Mouse (Mus musculus) embryonic fibroblast, embryonic 13.5 days (primary cell): ENCODE measurements at regions not wholly inside any gene's neighbourhood (a gene's known extent, or its start where the extent isn't known, plus 50 kb on each side); places are given as distances from the start of the nearest gene placed in this dataset.

Source experiments
- H3K27ac ChIP-seq: 2 replicates; pipeline ENCODE4 v1.5.1; 2012; ENCODE audit warnings: low read length, control low read depth, inconsistent platforms; ENCODE audit not compliant: insufficient read depth
- H3K4me1 ChIP-seq: 2 replicates; pipeline ENCODE4 v1.6.1; 2011; ENCODE audit warnings: low read length; ENCODE audit not compliant: control insufficient read depth, insufficient read depth
- H3K4me3 ChIP-seq: 2 replicates; pipeline ENCODE4 v1.5.1; 2011; ENCODE audit warnings: mild to moderate bottlenecking, control low read depth, low read length; ENCODE audit not compliant: insufficient read depth
- CTCF ChIP-seq: IDR thresholded peaks from 2 replicates; pipeline ENCODE4 v1.5.1; 2011; ENCODE audit warnings: mild to moderate bottlenecking, control low read depth, low read length, moderate library complexity, borderline replicate concordance; ENCODE audit not compliant: insufficient read depth
- POLR2A ChIP-seq: IDR thresholded peaks from 2 replicates; pipeline ENCODE4 v1.6.1; 2011; ENCODE audit warnings: low read depth, mild to moderate bottlenecking, control low read depth, low read length, moderate library complexity

DNA sequence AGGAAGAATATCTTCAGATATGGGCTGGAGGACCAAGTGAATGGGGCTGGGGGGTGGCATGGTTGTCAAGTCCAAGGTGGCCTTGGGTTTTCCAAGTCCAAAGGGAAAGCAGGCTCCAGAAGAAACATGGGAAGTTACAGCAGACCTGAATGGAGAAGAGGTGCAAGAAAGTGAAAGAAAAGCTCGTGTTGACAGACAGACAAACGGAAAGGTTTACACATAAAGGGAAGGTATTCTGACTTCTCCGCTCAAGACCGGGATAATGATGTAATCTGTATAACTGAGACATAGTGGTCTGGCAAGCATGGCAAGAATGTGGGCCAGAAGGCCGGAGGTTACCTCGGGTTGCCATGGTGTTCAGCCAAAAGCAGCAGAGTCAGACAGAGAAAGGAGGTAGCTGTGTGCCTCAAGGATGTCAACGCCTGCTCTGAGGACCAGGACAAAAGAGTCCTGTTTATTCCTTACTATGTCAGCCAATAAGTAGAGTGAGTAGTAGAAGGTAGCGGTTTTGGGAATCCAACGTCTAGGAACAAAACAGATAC lies 50.8 kb upstream of the Elk3 start:
- TF ChIP-seq CTCF (no peak), POLR2A (no peak)
- Histone ChIP-seq H3K27ac (no peak overlapping the region), H3K4me1 (peaks cover 3% of the 10 kb centered on the region; the same call in 1 of the 2 replicates), H3K4me3 (no peak overlapping the region)

- TF ChIP-seq CTCF (no peak), POLR2A (no peak)
- Histone ChIP-seq H3K27ac (no peak overlapping the region), H3K4me1 (peaks cover 3% of the 10 kb centered on the region; the same call in 1 of the 2 replicates), H3K4me3 (no peak overlapping the region)
Observed at GRCm38 (mm10) chr10:93364108-93364793, 53.3 kb upstream of the Elk3 start.

DNA sequence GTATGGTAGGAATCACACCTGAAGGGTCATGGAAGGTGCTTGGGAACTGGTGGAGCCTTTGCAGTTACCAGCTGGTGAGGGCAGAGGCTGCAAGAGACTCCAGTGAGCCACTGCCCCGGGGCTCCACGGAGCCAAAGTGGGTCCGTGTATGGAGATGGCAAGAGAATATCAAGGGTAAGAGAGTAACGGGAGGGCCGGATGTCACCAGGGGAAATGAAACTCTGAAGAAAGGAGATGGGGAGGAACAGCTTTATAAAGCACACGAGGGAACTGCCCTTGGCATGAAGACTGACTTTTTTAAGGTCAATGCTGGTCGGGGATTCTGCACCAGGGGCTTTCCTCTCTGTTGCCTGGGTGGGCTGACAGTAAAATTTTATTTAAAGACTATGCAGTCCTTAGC lies 53.9 kb upstream of the Elk3 start:
- no peak overlapping the region for H3K27ac ChIP-seq
- no peak for TF ChIP-seq POLR2A
- no peak overlapping the region for H3K4me3 ChIP-seq
- H3K4me1 ChIP-seq = peaks cover 6% of the 10 kb centered on the region

DNA sequence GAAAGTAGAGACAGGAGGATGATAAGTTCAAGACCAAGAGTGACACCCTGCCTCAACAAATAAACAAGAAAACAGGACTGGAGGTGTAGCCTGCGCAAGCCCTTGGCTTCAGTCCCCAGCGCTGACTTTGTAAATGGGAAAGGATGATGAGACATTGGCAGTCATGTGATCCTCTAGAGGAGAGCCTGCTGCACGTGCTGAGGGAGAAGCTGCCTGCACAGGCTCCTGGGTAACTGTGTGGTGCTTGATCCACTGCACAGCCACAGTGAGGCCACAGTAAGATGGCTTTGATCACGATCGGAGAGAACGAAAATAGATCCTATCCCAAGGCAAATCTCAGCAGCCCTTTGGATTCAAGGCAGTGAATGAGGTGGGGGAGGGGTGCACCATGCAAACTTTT lies 54.4 kb upstream of the Elk3 start:
- TF ChIP-seq CTCF (no peak), POLR2A (no peak)
- Histone ChIP-seq H3K4me1 (peaks cover 7% of the 10 kb centered on the region), H3K4me3 (no peak overlapping the region), H3K27ac (no peak overlapping the region)

DNA sequence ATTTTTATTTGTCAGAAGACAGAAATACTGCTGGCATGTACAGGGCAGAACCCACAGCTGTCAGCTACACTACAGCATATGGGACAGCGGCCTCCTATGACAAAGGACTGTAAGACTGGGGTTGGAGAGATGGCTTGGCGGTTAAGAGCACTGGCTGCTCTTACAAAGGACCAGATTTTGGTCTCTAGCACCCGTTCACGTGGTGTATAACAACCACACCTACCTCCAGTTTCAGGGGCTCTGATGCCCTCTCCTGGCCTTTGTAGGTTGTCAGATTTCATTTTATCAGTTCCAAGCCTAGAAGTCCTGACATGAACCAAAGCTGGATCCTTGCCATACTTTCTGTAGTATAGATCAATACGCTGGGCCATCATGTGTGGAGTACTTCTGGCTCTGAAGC lies 54.9 kb upstream of the Elk3 start:
- TF ChIP-seq CTCF (no peak), POLR2A (no peak)
- Histone ChIP-seq H3K27ac (no peak overlapping the region), H3K4me1 (peaks cover 10% of the 10 kb centered on the region), H3K4me3 (no peak overlapping the region)

DNA sequence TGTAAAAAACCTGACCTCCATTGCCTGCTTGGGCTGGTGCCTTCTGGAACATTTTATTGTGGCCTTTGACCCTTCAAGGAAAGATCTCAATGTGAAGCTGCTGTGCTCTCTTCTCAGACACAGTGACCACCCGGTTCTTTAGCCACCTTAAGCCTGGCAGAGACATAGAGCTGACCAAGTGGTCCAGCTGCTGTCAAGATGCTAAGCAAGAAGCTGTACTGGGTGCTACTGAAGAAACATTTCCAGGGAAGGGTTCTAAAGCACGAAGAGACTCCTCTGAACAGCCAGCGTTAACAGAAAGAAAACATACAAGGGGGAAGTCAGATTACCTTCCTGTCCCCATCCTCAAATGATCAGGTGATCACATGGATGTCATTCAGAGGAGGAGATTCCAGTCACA lies 58.8 kb upstream of the Elk3 start:
- Histone ChIP-seq H3K4me1 (peaks cover 7% of the 10 kb centered on the region), H3K27ac (no peak overlapping the region), H3K4me3 (no peak overlapping the region)
- no peak for TF ChIP-seq CTCF

DNA sequence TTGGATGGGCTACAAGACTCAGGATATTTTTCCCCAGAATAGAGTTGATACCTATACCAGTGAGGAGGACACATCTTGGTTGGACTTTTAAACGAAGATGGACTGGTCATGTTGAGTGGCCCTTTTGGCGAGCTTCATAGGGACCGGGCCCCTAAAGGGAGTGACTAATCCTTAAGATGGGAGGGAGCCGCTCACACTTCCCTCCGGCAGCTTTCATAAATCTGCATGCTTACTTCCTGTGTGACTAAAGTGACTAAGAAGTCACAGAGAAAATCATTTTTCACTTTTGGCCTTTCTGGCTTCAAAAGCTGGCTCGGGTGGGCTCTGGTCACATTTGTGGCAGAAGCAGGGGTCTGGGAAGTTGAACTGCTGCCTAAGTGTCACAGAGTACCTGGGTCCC lies 59.4 kb upstream of the Elk3 start:
- no peak overlapping the region for H3K4me3 ChIP-seq
- peaks cover 7% of the 10 kb centered on the region for H3K4me1 ChIP-seq
- TF ChIP-seq POLR2A = no peak
- TF ChIP-seq CTCF = no peak
- H3K27ac ChIP-seq = 0 out of 2 replicates have a peak overlapping the region, but pooled peaks have one; percentile 16

- TF ChIP-seq CTCF (no peak), POLR2A (no peak)
- Histone ChIP-seq H3K27ac (no peak overlapping the region), H3K4me3 (no peak overlapping the region), H3K4me1 (peaks cover 7% of the 10 kb centered on the region)
Observed at GRCm38 (mm10) chr10:93372281-93372680, 61.3 kb upstream of the Elk3 start.

GRCm38 (mm10) chr10:93373265-93373664 lies 62.3 kb upstream of the Elk3 start:
- H3K27ac ChIP-seq = no peak overlapping the region
- H3K4me3 ChIP-seq = no peak overlapping the region
- H3K4me1 ChIP-seq = peaks cover 7% of the 10 kb centered on the region
- TF ChIP-seq POLR2A = no peak

- Histone ChIP-seq H3K4me1 (peaks cover 7% of the 10 kb centered on the region), H3K4me3 (no peak overlapping the region), H3K27ac (no peak overlapping the region)
- TF ChIP-seq CTCF = no peak
- no peak for TF ChIP-seq POLR2A
Observed at GRCm38 (mm10) chr10:93373954-93374689, 63.2 kb upstream of the Elk3 start.
